In genomic region chr10:78105548-78105947, GRCm38 (mm10) we compare ENCODE assay signal across 9 mouse cellular contexts. TPM values are rescaled to one million over a fixed set of nuclear protein-coding genes. Genes with fewer than 3 reads are reported as not detected.
DNase-seq lines count a peak whose midpoint lies in the region; ATAC-seq lines count a peak whose summit lies in the region.
"Had no signal": no experiment of that assay in that cellular context is flagged by ENCODE, and none has a peak within 500 bp of the region (broad histone marks: within the 10 kb centered on the region; RNA-seq: fewer than 3 reads in every experiment).

No protein-coding gene starts in this region.

- DNase-seq in lung, postnatal 25 days (ENCODE audit: low spot score), result no peak
- peak; percentile 62 to 76 for DNase-seq in cerebellum, postnatal 25 days
- peak; percentile 65 for DNase-seq in layer of hippocampus, adult 11-12 months (ENCODE audit: low spot score)
- peak; percentile 25 to 40 for DNase-seq in right cerebral cortex, adult 2 months (ENCODE audit: low spot score in 2 of 2)
- no peak for DNase-seq in limb, embryonic 10.5 days (ENCODE audit: low spot score)
- no peak for DNase-seq in Muller cell, postnatal 12 days (ENCODE audit: inconsistent ontology term)
- DNase-seq in gastrocnemius, adult 18-20 months (ENCODE audit: low spot score), result no peak

- no peaks in the 10 kb centered on the region; the same call in 1 of the 2 replicates for H3K27me3 ChIP-seq in lung, embryonic 16.5 days (ENCODE audit: control insufficient read depth, insufficient read depth, low read depth, low read length)
- H3K27me3 ChIP-seq in limb, embryonic 10.5 days (ENCODE audit: low read depth, poor library complexity, severe bottlenecking), result no peaks in the 10 kb centered on the region
- H3K27me3 ChIP-seq: midbrain, embryonic 12.5 days had no signal

- H3K9me3 ChIP-seq in lung, embryonic 16.5 days (ENCODE audit: control insufficient read depth, low read length), result peaks cover 3% of the 10 kb centered on the region; the same call in 1 of the 2 replicates
- no peaks in the 10 kb centered on the region for H3K9me3 ChIP-seq in limb, embryonic 10.5 days (replicated peaks)
- H3K9me3 ChIP-seq: midbrain, embryonic 12.5 days had no signal

- no peaks in the 10 kb centered on the region for H3K36me3 ChIP-seq in lung, embryonic 16.5 days (ENCODE audit: control insufficient read depth, insufficient read depth, low read length)
- H3K36me3 ChIP-seq in limb, embryonic 10.5 days, result no peaks in the 10 kb centered on the region
- H3K36me3 ChIP-seq: midbrain, embryonic 12.5 days had no signal

- no peak overlapping the region for H3K4me3 ChIP-seq in lung, embryonic 16.5 days (ENCODE audit: low read length)
- no peak overlapping the region for H3K4me3 ChIP-seq in limb, embryonic 10.5 days
- H3K4me3 ChIP-seq: midbrain, embryonic 12.5 days had no signal

- no peak for ATAC-seq in lung, embryonic 16.5 days (ENCODE audit: low read depth)

- WGBS in lung, embryonic 16.5 days, result 73% methylated on average over 12 of the region's 12 CpGs
- WGBS in limb, embryonic 10.5 days, result 88% methylated on average over 12 of the region's 12 CpGs

- peaks cover 21% of the 10 kb centered on the region; the same call in 1 of the 2 replicates for H3K4me1 ChIP-seq in lung, embryonic 16.5 days (replicated peaks; ENCODE audit: control insufficient read depth, insufficient read depth, low read length)
- H3K4me1 ChIP-seq in limb, embryonic 10.5 days, result peaks cover 11% of the 10 kb centered on the region

- H3K4me2 ChIP-seq in lung, embryonic 16.5 days (ENCODE audit: low read depth, low read length), result no peak overlapping the region
- H3K4me2 ChIP-seq: midbrain, embryonic 12.5 days had no signal

- no peak overlapping the region for H3K9ac ChIP-seq in lung, embryonic 16.5 days (ENCODE audit: low read length)
- H3K9ac ChIP-seq: midbrain, embryonic 12.5 days had no signal

- H3K27ac ChIP-seq in lung, embryonic 16.5 days (ENCODE audit: low read length), result peak overlapping the region; percentile 64
- H3K27ac ChIP-seq in limb, embryonic 10.5 days, result no peak overlapping the region
- H3K27ac ChIP-seq: midbrain, embryonic 12.5 days had no signal

RNA-seq across cellular contexts. Expression of gene Icosl, which starts 36.4 kb away (rescaled TPM):
- polyA plus RNA-seq in lung, embryonic 16.5 days (2015; fragmentation: Nextera tagmentation; extraction: Ambion mirVana), result 9.5 and 10.2 TPM in 2 replicates
- polyA plus RNA-seq in limb, embryonic 10.5 days (2016; fragmentation: Nextera tagmentation; extraction: Ambion mirVana), result 2.5 and 2.6 TPM in 2 replicates
- 1 to 10 TPM; 1.3 to 1.5 TPM for total RNA-seq in gastrocnemius, adult 18-20 months (2021)

Comparison
In these comparisons a context has a peak if more than half of its experiments do, and no peak if none do; other contexts are left out.
1. DNase-seq: peak in cerebellum, postnatal 25 days (2 of 2), layer of hippocampus, adult 11-12 months (single experiment) and right cerebral cortex, adult 2 months (2 of 2); none in lung, postnatal 25 days (single experiment), limb, embryonic 10.5 days (single experiment), Muller cell, postnatal 12 days (single experiment) and gastrocnemius, adult 18-20 months (single experiment).